Mouse (Mus musculus) layer of hippocampus, adult 8-10 months (tissue): ENCODE data around the gene Traf1. TPM values are rescaled to one million over a fixed set of nuclear protein-coding genes. Genes with fewer than 3 reads are reported as not detected.

Experiments
- DNase-seq, 2 experiments: peaks; one replicate each; pipeline ENCODE4 v3.0.0; 2022; ENCODE audit warnings: low spot score in 2 of 2
- total RNA-seq, 4 experiments: library from RNA; stranded (reverse); gene quantifications; 2 replicates each; pipeline ENCODE4 v1.2.4; 2022

The Traf1 gene
- total RNA-seq, 4 experiments from 2014 or later = 3.5 to 6.1 (median 4.5) TPM

- no peak for DNase-seq
Observed at GRCm38 (mm10) chr2:34902731-34903130, 58.8 kb downstream of the Traf1 start.

DNA sequence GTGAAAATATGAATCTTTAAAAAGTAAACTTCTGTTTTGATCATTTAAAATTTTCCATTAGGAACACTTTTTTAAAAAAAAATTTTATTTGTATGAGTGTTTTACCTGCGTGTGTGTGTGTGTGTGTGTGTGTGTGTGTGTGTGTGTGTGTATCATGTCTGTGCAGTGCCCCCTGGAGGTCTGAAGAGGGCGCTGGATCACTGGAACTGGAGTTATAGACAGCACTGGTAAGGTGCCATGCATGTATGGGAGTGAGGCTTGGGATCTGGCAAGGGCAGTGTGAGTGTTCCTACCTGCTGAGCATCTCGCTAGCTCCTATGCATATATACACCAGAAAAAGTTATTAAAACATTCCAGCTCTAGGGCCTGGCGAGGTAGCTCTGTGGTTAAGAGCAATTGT lies 59.8 kb downstream of the Traf1 start:
- no peak for DNase-seq

DNA sequence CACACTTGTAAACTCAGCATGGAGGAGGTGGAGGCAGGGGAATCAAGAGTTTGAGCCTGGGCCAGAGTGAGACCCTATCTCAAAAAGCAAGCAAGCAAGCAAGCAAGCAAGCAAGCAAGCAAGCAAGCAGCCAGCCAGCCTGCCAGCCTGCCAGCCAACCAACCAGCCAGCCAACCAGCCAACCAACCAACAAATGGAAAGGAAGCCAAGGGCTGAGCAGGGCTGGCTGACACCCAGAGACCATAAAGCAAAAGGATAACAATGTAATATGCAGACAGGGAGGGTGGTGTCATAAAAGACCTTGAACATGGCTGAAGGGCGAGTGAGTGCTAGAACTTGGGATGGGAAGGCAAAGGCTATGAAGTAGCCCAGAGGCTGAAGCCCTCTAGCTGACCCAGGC lies 61.2 kb downstream of the Traf1 start:
- DNase-seq = no peak

DNA sequence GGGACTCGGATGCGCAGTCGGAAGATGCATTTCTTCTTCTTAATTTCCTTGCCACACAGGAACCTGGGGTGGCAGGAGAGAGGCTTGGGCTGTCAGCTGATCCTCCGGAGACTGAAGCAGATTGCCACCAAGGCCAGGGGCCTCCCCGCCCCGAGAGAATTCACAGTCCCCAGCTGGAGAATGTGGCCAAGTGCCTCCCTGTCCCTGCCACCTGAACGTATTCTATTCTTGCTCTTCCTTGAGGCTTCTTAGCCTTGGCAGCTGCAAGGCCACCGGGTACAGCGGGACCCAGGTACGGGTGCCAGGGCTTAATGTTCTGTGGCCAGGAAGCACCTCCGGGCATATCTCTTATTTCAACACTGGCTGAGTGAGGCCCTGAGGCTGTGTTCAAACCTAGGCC lies 61.9 kb downstream of the Traf1 start:
- DNase-seq = no peak

DNA sequence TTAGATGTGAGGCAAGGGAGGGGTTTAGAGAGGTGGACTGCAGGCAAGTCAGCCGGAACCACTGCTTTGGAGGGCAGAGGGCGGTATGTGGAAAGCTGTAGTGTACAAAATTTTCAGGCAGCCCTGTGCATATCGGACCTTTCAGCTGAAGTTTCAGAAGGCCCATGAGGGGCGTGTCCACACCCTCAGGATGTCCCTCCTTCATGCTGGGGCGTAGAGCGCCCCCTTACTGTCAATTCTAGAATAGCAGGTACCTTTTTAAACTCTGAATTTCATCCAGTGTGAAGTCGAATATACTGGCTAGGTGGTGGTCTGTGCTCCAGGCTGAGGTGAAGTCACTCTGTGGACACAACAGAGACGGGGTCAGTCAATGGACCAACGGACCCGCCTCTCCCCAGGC lies 63.8 kb downstream of the Traf1 start:
- no peak for DNase-seq

DNA sequence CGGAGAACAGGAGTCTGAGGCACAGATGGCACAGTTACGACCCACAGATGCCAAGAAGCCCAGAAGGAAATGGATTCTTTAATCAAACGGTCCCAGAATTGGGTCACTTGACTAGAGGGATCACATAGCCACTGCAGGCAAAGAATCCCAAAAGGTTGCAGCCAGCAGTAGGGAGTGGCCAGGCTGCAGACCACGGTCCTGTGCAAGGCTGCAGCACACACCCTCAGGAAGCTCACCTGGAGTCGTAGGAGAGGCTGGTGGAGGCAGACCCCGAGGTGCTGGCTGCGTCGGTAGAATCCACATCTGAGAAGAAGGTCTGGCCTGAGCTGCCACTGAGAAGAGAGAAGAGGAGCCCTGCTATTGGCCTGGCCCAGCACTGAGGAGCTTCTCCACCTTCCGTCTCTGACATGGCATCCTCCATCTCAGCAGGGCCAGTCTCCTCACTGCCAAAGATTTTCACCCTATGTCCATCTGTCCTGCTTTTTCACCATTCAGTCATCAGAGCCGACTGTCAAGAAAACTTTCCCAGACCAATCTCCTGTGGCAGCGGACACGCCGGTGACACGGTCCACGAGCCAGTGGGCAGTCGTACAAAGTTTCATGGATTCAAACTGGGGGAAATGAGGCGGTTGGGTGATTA lies 64.6 kb downstream of the Traf1 start:
- DNase-seq = no peak

DNA sequence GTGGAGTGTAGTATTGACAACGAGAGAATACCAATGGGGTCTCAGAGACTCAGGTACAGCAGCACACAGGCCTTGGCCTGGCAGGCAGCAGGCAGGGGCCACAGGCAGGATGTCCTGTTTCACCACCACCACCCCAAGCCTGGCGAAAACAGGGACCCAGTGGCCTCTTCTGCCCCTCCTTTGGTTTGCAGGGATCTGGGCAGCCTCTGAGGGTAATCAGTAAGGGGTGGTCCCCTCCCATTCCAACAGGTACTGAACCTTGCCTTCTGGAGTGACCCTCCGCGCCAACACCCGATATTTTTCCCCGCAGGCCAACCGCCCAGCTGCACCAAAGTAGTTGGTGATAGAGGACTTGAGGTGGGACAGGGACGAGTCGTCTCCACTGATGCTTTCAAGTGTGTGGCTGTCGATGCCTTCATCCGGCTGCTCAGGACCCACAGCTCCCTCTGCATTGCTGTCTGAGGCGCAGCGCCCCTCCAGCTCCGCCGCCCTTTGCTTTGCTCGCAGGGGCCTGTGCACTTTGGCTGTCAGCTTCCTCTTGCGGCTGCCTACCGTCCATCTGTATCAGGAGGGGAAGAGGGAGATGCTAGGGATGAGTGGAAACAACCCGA lies 66.0 kb downstream of the Traf1 start:
- DNase-seq = no peak

- DNase-seq = no peak
Observed at GRCm38 (mm10) chr2:34893950-34894349, 67.6 kb downstream of the Traf1 start.

Other genes starting within 250 kb of the Traf1 start
- 100 to 1,000 TPM in 2 of 4 experiments, 10 to 100 TPM in 2; 84.9 to 115 (median 99.1) TPM for gene Gapvd1, start 206.5 kb downstream of the Traf1 start, total RNA-seq
- 100 to 1,000 TPM; 196 to 459 (median 340) TPM for gene Hspa5, start 189.8 kb downstream of the Traf1 start, total RNA-seq
- 10 to 100 TPM; 36.7 to 46.4 (median 37.5) TPM for gene Rabepk, start 161.9 kb downstream of the Traf1 start, total RNA-seq
- 10 to 100 TPM; 72.9 to 81.7 (median 77.2) TPM for gene Fbxw2, start 135.5 kb downstream of the Traf1 start, total RNA-seq
- not detected for gene Gm34653, start 128.8 kb downstream of the Traf1 start, total RNA-seq
- gene Cutal, start 87.4 kb downstream of the Traf1 start, total RNA-seq = under 1 TPM; 0.28 to 0.91 (median 0.43) TPM
- gene Psmd5, start 86.8 kb downstream of the Traf1 start, total RNA-seq = 10 to 100 TPM; 40.0 to 53.1 (median 45.1) TPM
- gene Phf19, start 47.7 kb downstream of the Traf1 start, total RNA-seq = 1 to 10 TPM; 1.1 to 2.1 (median 1.7) TPM
- gene Hc, start 99.7 kb upstream of the Traf1 start, total RNA-seq = under 1 TPM in 2 of 4 experiments, not detected in 2; 0.11 to 0.48 TPM
- under 1 TPM in 3 of 4 experiments, not detected in 1; 0.33 to 0.64 (median 0.58) TPM for gene AI182371, start 139.8 kb upstream of the Traf1 start, total RNA-seq
- gene Cntrl, start 147.7 kb upstream of the Traf1 start, total RNA-seq = 10 to 100 TPM; 12.5 to 15.6 (median 14.0) TPM
- 100 to 1,000 TPM; 215 to 240 (median 217) TPM for gene Rab14, start 239.3 kb upstream of the Traf1 start, total RNA-seq